Mouse (Mus musculus): ENCODE measurements at regions not wholly inside any gene's neighbourhood (a gene's known extent, or its start where the extent isn't known, plus 50 kb on each side); places are given as distances from the start of the nearest gene placed in this dataset.
"Not testable (repeated sequence)": the region's sequence is repeated elsewhere in the genome, so short reads cannot be mapped to it uniquely, and the experiment has no call there.

DNA sequence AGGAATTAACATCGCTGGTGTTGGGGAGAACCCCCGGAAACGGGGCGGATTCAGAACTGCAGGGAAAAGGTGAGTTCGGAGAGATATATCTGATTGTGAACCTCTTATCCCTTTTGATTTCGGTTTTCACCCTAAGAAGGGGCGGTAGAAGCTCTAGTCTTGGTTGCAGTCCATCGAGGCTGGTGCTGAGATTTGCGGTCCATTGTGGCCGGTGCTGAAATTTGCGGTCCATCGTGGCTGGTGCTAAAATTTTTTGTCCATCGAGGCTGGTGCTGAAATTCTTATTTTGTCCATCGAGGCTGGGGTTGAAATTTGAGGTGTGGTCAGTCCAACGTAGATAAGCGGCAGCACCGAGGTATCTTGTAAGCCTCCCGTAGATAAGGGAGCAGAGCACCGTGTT, 1263.6 kb upstream of the Tacstd2 start:
- not testable (repeated sequence) for TF ChIP-seq POLR2A (IDR thresholded peaks at IDR 0.05; ENCODE audit: control insufficient read depth, low read depth, low read length); CTCF (IDR thresholded peaks at IDR 0.05; ENCODE audit: control insufficient read depth, insufficient read depth, insufficient replicate concordance, low read depth, low read length)
